Mouse (Mus musculus): Measurements from ENCODE around the gene Cish. TPM values are rescaled to one million over a fixed set of nuclear protein-coding genes. Genes with fewer than 3 reads are reported as not detected.

Cish gene
- polyA plus RNA-seq, 1 experiment = 2.3 TPM

DNA sequence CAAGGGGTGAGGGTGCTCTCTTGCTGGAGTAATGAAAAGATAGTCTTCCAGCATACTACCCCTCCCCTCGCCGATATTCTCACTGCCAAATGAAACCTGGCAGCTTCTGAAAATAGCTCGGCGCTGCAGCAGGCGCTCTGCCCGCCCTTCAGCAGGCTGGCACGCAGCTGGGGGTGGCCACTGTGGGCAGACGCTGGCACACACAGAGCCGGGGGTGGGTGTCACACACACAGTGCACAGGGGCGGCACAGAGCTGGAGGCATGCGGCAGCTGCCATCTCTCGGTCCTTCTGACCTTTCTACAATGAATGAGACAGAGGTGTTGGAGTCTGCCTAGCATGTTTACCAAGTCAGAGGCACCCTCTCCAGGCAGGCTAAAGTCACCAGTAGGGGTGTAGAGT, 41.4 kb upstream of the Cish start:
- Histone ChIP-seq H3K79me2 (ENCODE audit: control insufficient read depth, insufficient read depth) (no peaks in the 10 kb centered on the region), H3K4me3 (ENCODE audit: insufficient read depth, poor library complexity, severe bottlenecking) (no peak overlapping the region), H3K36me3 (ENCODE audit: control insufficient read depth, insufficient read depth) (no peaks in the 10 kb centered on the region), H3K27me3 (ENCODE audit: control insufficient read depth, insufficient read depth, insufficient read length) (no peaks in the 10 kb centered on the region), H3ac (ENCODE audit: control insufficient read depth, insufficient read length, low read depth) (no peak overlapping the region), H3K79me3 (ENCODE audit: low read depth) (no peaks in the 10 kb centered on the region)
- TF ChIP-seq FOSL1 (IDR thresholded peaks at IDR 0.05; ENCODE audit: insufficient read depth, low read length, poor library complexity, severe bottlenecking) (no peak), CEBPB (IDR thresholded peaks at IDR 0.05; ENCODE audit: low read depth) (no peak), CTCF (IDR thresholded peaks at IDR 0.05; ENCODE audit: control insufficient read depth, insufficient read depth, insufficient read length) (no peak), MYOG (IDR thresholded peaks at IDR 0.05; ENCODE audit: control insufficient read depth, extremely low read depth, insufficient read length) (no peak), USF1 (IDR thresholded peaks at IDR 0.05; ENCODE audit: low read depth) (no peak), MAX (IDR thresholded peaks at IDR 0.05) (no peak), MYOD1 (IDR thresholded peaks at IDR 0.05; ENCODE audit: control insufficient read depth, insufficient read length, low read depth) (no peak)

DNA sequence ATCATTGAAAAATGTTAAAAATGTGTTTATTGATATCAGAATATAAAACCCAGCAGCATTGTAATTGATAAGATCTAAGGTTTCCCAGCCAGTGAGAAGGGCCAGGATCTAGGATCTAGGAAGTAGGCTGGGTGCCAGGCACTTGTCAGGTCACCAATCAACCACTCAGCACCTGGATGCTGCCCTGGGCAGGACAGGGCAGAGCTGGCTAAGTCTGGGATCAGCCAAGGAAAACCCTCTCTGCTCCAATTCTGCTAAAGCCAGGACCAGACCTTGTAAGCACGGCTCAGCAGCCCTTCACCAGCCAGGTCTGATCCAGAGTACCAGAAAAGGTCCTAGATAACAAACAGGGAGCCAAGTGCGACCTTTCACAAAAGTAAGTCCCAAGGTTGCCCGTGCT, 40.9 kb upstream of the Cish start:
- no peaks in the 10 kb centered on the region for H3K27me3 ChIP-seq (ENCODE audit: control insufficient read depth, insufficient read depth, insufficient read length)
- no peaks in the 10 kb centered on the region for H3K79me2 ChIP-seq (ENCODE audit: control insufficient read depth, insufficient read depth)
- H3ac ChIP-seq (ENCODE audit: control insufficient read depth, insufficient read length, low read depth) = no peak overlapping the region
- no peaks in the 10 kb centered on the region for H3K36me3 ChIP-seq (ENCODE audit: control insufficient read depth, insufficient read depth)
- no peak for TF ChIP-seq MAX (IDR thresholded peaks at IDR 0.05)
- no peak for TF ChIP-seq FOSL1 (IDR thresholded peaks at IDR 0.05; ENCODE audit: insufficient read depth, low read length, poor library complexity, severe bottlenecking)
- TF ChIP-seq MYOD1 (IDR thresholded peaks at IDR 0.05; ENCODE audit: control insufficient read depth, insufficient read length, low read depth) = no peak
- TF ChIP-seq USF1 (IDR thresholded peaks at IDR 0.05; ENCODE audit: low read depth) = no peak
- no peak for TF ChIP-seq CTCF (IDR thresholded peaks at IDR 0.05; ENCODE audit: control insufficient read depth, insufficient read depth, insufficient read length)
- TF ChIP-seq CEBPB (IDR thresholded peaks at IDR 0.05; ENCODE audit: low read depth) = no peak
- no peak for TF ChIP-seq MYOG (IDR thresholded peaks at IDR 0.05; ENCODE audit: control insufficient read depth, extremely low read depth, insufficient read length)
- H3K79me3 ChIP-seq (ENCODE audit: low read depth) = no peaks in the 10 kb centered on the region
- no peak overlapping the region for H3K4me3 ChIP-seq (ENCODE audit: insufficient read depth, poor library complexity, severe bottlenecking)

DNA sequence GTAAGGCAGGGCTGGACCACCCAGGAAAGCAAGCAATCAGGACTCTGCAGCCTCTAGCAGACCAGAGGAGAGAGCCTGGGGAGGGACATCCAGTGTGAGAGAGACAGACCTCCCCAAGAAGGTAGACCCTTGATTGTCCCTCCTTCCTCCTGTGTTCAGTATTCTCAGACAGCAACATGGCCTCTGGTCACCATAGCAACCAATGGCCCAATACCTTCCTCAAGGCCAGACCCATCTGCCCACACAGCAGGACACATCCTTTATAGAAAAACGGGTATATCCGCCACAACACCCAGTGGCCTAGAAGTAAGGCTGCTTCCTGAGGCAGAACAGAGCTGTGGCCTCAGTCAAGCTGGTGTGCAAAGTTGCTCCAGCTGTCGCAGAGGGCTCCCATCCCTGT, 40.2 kb upstream of the Cish start:
- H3K4me3 ChIP-seq (ENCODE audit: insufficient read depth, poor library complexity, severe bottlenecking) = no peak overlapping the region
- H3K36me3 ChIP-seq (ENCODE audit: control insufficient read depth, insufficient read depth) = no peaks in the 10 kb centered on the region
- TF ChIP-seq MAX (IDR thresholded peaks at IDR 0.05) = no peak
- no peak for TF ChIP-seq CTCF (IDR thresholded peaks at IDR 0.05; ENCODE audit: control insufficient read depth, insufficient read depth, insufficient read length)
- TF ChIP-seq USF1 (IDR thresholded peaks at IDR 0.05; ENCODE audit: low read depth) = no peak
- TF ChIP-seq FOSL1 (IDR thresholded peaks at IDR 0.05; ENCODE audit: insufficient read depth, low read length, poor library complexity, severe bottlenecking) = no peak
- no peak for TF ChIP-seq MYOG (IDR thresholded peaks at IDR 0.05; ENCODE audit: control insufficient read depth, extremely low read depth, insufficient read length)
- TF ChIP-seq MYOD1 (IDR thresholded peaks at IDR 0.05; ENCODE audit: control insufficient read depth, insufficient read length, low read depth) = no peak
- no peak for TF ChIP-seq CEBPB (IDR thresholded peaks at IDR 0.05; ENCODE audit: low read depth)
- H3ac ChIP-seq (ENCODE audit: control insufficient read depth, insufficient read length, low read depth) = no peak overlapping the region
- no peaks in the 10 kb centered on the region for H3K79me3 ChIP-seq (ENCODE audit: low read depth)
- H3K79me2 ChIP-seq (ENCODE audit: control insufficient read depth, insufficient read depth) = no peaks in the 10 kb centered on the region
- no peaks in the 10 kb centered on the region for H3K27me3 ChIP-seq (ENCODE audit: control insufficient read depth, insufficient read depth, insufficient read length)

DNA sequence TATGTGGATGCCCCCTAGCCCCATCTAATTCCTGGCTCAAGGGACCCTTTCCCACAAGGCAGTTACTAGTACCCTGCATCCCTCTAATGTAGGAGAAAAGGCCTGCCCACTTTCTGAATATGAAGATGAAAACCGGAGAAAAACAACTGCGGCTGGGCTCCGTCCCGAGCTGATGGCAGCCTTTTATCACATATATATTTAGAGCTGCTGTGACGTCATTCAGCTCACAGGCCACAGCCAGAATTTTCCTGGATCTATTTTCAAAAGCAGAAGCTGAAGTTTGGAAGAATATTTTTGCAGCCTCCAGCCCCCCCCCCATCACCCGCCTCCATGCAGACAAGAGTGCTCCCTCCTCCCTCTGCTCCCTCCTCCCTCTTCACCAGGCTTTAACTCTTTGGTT, 36.3 kb upstream of the Cish start:
- Histone ChIP-seq H3K79me2 (ENCODE audit: control insufficient read depth, insufficient read depth) (no peaks in the 10 kb centered on the region), H3K79me3 (ENCODE audit: low read depth) (no peaks in the 10 kb centered on the region), H3K27me3 (ENCODE audit: control insufficient read depth, insufficient read depth, insufficient read length) (no peaks in the 10 kb centered on the region), H3K36me3 (ENCODE audit: control insufficient read depth, insufficient read depth) (no peaks in the 10 kb centered on the region), H3K4me3 (ENCODE audit: insufficient read depth, poor library complexity, severe bottlenecking) (no peak overlapping the region), H3ac (ENCODE audit: control insufficient read depth, insufficient read length, low read depth) (no peak overlapping the region)
- no peak for TF ChIP-seq CEBPB (IDR thresholded peaks at IDR 0.05; ENCODE audit: low read depth)
- no peak for TF ChIP-seq CTCF (IDR thresholded peaks at IDR 0.05; ENCODE audit: control insufficient read depth, insufficient read depth, insufficient read length)
- TF ChIP-seq MYOD1 (IDR thresholded peaks at IDR 0.05; ENCODE audit: control insufficient read depth, insufficient read length, low read depth) = no peak
- TF ChIP-seq USF1 (IDR thresholded peaks at IDR 0.05; ENCODE audit: low read depth) = no peak
- TF ChIP-seq MYOG (IDR thresholded peaks at IDR 0.05; ENCODE audit: control insufficient read depth, extremely low read depth, insufficient read length) = no peak
- TF ChIP-seq MAX (IDR thresholded peaks at IDR 0.05) = no peak
- no peak for TF ChIP-seq FOSL1 (IDR thresholded peaks at IDR 0.05; ENCODE audit: insufficient read depth, low read length, poor library complexity, severe bottlenecking)

DNA sequence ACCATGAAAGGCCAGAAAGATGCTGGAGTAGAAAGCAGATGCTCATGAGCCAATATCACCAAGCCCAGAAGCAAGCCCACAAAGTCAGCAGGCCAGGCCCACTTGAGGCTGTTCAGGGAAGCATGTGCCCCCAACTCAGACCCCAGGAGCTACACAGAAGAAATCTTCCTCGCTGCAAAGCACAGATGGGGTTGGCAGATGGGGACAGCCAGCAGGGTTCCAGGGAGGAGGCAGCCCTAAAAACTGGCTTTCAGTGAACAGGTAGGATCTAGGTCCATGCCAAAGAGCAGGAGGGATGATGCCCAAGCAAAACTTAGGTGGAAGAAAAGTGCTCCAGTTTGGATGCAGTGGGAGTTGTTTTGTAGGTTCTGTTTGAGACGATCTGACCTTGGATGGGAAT, 35.4 kb upstream of the Cish start:
- Histone ChIP-seq H3K27me3 (ENCODE audit: control insufficient read depth, insufficient read depth, insufficient read length) (no peaks in the 10 kb centered on the region), H3ac (ENCODE audit: control insufficient read depth, insufficient read length, low read depth) (no peak overlapping the region)

DNA sequence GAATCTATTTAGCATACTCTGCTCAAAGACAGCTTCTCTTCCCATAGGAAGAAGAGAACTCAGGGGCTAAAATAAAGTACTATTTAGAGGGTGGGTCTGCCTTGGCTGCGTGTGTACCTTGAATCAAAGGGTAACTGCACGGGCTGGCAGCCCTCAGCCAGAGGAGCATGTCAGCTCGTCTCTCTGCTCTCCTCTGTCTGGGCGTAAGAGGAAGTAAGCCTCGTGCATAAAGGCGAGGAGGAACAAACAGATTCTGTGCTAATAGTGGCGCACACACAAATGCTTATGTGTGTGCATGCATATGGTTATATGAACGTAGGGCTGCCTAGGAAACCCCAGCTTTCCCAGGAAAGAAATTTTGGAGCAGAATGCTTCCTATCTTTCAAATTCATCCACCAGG, 35.0 kb upstream of the Cish start:
- no peaks in the 10 kb centered on the region for H3K27me3 ChIP-seq (ENCODE audit: control insufficient read depth, insufficient read depth, insufficient read length)
- no peak for TF ChIP-seq MYOD1 (IDR thresholded peaks at IDR 0.05; ENCODE audit: control insufficient read depth, insufficient read length, low read depth)
- no peak for TF ChIP-seq FOSL1 (IDR thresholded peaks at IDR 0.05; ENCODE audit: insufficient read depth, low read length, poor library complexity, severe bottlenecking)
- no peak for TF ChIP-seq MAX (IDR thresholded peaks at IDR 0.05)
- no peak for TF ChIP-seq USF1 (IDR thresholded peaks at IDR 0.05; ENCODE audit: low read depth)
- no peak for TF ChIP-seq MYOG (IDR thresholded peaks at IDR 0.05; ENCODE audit: control insufficient read depth, extremely low read depth, insufficient read length)
- TF ChIP-seq CEBPB (IDR thresholded peaks at IDR 0.05; ENCODE audit: low read depth) = no peak
- no peak for TF ChIP-seq CTCF (IDR thresholded peaks at IDR 0.05; ENCODE audit: control insufficient read depth, insufficient read depth, insufficient read length)

More for the DNA sequence above, 35.4 kb upstream of the Cish start:
- Histone ChIP-seq H3K36me3 (ENCODE audit: control insufficient read depth, insufficient read depth) (no peaks in the 10 kb centered on the region), H3K79me2 (ENCODE audit: control insufficient read depth, insufficient read depth) (no peaks in the 10 kb centered on the region), H3K4me3 (ENCODE audit: insufficient read depth, poor library complexity, severe bottlenecking) (no peak overlapping the region), H3K79me3 (ENCODE audit: low read depth) (no peaks in the 10 kb centered on the region)
- TF ChIP-seq MYOG (IDR thresholded peaks at IDR 0.05; ENCODE audit: control insufficient read depth, extremely low read depth, insufficient read length) (no peak), MAX (IDR thresholded peaks at IDR 0.05) (no peak), MYOD1 (IDR thresholded peaks at IDR 0.05; ENCODE audit: control insufficient read depth, insufficient read length, low read depth) (no peak), CEBPB (IDR thresholded peaks at IDR 0.05; ENCODE audit: low read depth) (no peak), CTCF (IDR thresholded peaks at IDR 0.05; ENCODE audit: control insufficient read depth, insufficient read depth, insufficient read length) (no peak), FOSL1 (IDR thresholded peaks at IDR 0.05; ENCODE audit: insufficient read depth, low read length, poor library complexity, severe bottlenecking) (no peak), USF1 (IDR thresholded peaks at IDR 0.05; ENCODE audit: low read depth) (no peak)

More for the DNA sequence above, 35.0 kb upstream of the Cish start:
- no peak overlapping the region for H3K4me3 ChIP-seq (ENCODE audit: insufficient read depth, poor library complexity, severe bottlenecking)
- H3ac ChIP-seq (ENCODE audit: control insufficient read depth, insufficient read length, low read depth) = no peak overlapping the region
- no peaks in the 10 kb centered on the region for H3K79me3 ChIP-seq (ENCODE audit: low read depth)
- no peaks in the 10 kb centered on the region for H3K36me3 ChIP-seq (ENCODE audit: control insufficient read depth, insufficient read depth)
- H3K79me2 ChIP-seq (ENCODE audit: control insufficient read depth, insufficient read depth) = no peaks in the 10 kb centered on the region
